Mouse (Mus musculus) retina, postnatal 7 days (tissue): Measurements from ENCODE around the gene Otub2.

Experiments
- DNase-seq: peaks from one replicate; pipeline ENCODE4 v3.0.0-alpha.2; 2012; ENCODE audit warnings: low read depth, low spot score

Otub2 gene

GRCm38 (mm10) chr12:103371711-103372110 lies 16.8 kb upstream of the Otub2 start:
- peak; percentile 45 for DNase-seq

GRCm38 (mm10) chr12:103373530-103374236 lies 14.8 kb upstream of the Otub2 start:
- DNase-seq = no peak

GRCm38 (mm10) chr12:103376124-103376523 lies 12.4 kb upstream of the Otub2 start:
- no peak for DNase-seq

DNA sequence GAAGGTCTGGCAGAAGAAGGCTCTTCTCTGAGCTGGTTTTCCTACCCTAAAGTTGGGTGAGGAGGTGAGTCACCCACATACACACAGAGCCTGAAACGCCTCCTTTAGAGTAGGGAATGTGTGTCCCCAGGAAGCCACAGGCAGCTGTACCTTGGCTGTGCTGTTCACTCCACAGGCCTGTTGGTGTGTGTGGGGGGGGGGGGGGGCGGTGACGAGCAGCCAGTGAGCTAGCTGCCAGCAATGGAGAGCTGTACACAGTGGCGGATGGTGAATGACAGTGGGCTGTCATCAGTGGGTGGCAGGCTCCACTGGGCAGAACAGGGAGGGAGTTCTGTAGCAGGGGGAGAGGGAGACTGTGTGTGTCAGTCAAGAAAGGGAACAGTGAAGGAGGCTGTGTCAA lies 11.7 kb upstream of the Otub2 start:
- DNase-seq = no peak

- no peak for DNase-seq
Measured at GRCm38 (mm10) chr12:103380226-103380625, 8.3 kb upstream of the Otub2 start.

- no peak for DNase-seq
Measured at GRCm38 (mm10) chr12:103389348-103389727, 856 bp downstream of the Otub2 start.

- no peak for DNase-seq
Measured at GRCm38 (mm10) chr12:103389982-103390381, 1.5 kb downstream of the Otub2 start.

DNA sequence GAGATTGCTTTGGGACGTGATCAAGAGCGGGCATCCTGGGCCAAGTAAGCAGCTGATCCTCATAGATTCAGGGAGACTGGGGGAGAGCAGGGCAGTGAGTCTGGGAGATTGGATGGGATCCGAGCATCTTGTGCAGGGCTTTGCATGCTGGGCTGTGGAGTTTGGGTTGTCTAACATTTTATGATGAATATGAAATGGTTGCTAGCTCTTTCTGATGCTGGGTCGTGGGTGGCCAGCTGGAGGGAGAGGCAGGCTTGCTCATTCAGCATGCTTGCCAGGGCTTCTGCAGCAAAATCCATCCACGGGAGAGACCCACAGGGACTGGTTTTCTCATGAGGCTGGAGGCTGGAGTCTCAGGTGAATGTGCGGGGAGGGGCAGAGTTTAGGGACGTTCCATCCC lies 2.6 kb downstream of the Otub2 start:
- DNase-seq = no peak

DNA sequence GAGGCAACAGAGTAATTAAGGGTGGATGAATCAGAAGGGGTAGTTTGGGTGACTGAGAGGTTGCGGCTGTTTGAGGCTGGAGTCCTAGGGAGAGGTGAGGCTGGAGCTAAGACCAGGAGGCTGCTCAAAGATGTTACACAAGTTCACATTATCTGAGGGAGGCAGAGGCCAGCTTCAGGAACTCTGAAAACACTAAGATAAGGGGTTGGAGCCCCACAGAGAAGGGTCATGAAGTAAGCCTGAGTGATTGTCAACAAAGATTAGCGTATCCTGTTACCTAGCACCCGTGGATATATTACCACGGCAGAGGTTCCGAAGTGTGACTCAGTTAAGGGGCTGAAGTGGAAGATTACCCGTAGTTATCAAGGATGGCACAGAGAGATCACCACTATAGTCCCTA lies 5.0 kb downstream of the Otub2 start:
- no peak for DNase-seq

DNA sequence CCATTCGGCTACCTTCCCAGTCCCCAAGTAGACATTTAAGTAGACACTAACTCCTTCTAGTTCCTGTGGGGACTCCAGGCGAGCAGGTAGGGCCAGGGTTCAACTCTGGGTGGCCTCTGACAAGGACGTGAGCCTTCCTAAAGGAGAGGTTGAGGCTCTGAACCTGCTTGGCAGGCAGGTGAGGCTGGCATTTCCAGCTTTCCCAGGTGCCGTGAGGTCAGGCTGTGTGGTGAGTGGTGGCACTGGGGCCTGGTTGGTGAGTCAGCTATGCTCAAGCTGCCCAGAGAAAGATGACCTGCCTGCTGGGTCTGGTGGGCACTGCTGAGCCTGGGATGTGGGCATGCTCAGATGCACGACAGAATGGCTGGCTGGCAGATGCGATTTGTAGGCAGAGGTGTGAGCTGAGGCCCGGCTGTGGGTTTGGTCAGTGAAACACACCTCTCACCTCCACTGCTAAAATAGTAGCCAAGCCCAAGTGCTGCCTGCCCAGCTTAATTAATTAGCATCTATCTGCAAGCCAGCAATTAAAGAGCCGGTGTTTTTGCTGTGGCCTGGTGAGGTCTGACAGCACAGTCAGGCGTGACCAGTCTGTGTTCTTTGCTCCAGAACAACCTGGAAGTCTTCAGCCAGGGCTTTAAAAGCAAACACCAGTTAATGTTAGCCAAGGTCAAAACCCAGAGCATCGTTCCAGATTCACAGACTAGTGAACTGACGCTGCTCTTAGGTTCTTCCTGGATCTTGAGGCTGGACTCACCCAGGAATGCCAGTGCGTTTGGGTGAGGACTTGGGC lies 7.2 kb downstream of the Otub2 start:
- DNase-seq = no peak

DNA sequence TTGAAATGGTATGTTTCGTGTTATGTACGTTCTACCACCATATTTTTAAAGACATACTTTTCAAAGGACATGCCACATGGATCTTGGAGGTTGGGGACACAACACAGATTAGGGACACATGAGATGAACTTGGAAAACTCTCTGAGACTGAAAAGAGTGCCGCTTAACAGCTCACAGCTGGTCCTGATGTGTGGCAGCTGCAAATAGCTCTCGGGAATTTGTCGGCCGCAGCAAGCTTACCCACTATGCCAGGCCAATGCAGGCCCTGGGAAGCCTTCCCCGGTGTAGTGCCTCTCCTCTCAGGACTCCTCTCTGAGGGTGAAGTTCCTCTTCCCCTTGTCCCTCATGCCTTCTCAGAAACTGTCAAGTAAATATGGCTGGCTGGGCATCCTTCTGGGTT lies 8.3 kb downstream of the Otub2 start:
- no peak for DNase-seq

GRCm38 (mm10) chr12:103404131-103404530 lies 15.6 kb downstream of the Otub2 start:
- no peak for DNase-seq

DNA sequence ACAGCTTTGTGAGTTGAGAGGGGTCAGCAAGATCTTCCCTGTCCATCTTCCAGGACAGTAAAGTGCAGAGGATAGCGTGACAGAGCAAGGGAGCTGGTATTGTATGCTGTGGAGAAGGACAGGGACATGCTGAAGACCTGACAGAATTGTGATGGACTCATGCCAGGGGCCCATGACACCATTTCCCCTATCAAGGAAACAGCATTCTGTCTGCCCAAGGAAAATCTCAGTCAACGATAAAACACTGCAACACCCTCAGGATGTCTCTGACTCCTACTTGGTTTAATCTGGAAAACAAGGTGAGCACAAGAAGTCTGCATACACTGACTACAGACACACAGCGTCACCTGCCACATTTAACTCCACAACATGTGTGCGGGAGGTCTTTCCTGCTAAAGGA lies 19.2 kb downstream of the Otub2 start, which contains the start of gene 9330161L09Rik:
9330161L09Rik (minus strand) TSS at position 101 of the 400 bp plus-strand sequence.
- DNase-seq = no peak

- no peak for DNase-seq
Measured at GRCm38 (mm10) chr12:103408144-103408543, 19.7 kb downstream of the Otub2 start.

DNA sequence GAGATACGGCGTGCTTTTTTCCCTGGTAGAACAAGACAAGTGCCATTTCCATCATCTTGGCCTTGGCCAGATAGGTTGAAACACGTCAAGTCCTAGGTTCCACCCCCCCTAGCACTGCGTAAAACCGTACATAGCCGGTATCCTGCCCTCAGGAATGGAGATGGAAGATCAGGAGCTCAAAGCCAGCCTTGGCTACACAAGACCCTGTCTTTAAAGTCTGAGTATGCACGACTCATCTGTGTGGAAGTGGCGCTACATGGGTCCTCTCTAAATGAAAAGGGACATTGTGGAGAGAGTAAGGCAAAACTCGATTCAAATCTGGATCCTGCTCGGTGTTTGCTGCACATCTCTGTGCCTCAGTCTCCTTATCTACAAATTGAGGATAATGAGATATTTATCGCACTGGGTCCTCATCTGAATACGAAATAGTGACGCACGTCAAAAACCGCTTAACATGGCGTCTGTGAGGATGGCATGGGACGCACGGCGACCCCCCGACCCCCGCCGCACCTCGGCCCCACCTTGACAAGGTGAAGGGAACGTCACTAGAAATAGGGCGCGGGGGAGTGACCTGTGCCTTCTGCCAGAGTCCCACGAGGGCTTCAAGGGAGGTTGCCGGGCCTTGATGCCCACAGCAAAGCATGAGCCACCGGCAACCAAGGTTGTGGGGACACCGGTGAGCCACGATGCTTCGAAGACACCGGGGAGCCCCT lies 36.7 kb downstream of the Otub2 start:
- DNase-seq = no peak

GRCm38 (mm10) chr12:103425729-103426470 lies 37.4 kb downstream of the Otub2 start, which contains the start of gene Ddx24:
Ddx24 (minus strand) TSS chr12:103425830.
- peak; percentile 96 for DNase-seq

DNA sequence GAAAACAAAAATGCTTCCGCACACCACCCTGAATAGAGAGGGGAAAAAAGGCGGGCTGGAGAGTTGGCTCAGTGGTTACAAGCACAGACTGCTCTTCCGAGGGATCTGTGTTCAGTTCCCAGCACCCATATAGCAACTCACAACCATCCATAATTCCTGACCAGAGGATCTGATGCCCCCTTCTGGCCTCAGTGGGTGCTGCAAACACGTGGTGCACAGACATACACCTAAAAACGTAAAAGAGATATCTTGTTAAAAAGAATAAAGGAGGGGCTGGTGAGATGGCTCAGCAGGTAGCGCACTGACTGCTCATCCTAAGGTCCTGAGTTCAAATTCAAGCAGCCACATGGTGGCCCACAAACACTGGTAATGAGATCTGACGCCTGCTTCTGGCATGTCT lies 38.2 kb downstream of the Otub2 start:
- no peak for DNase-seq

- no peak for DNase-seq
Measured at GRCm38 (mm10) chr12:103433430-103433829, 44.9 kb downstream of the Otub2 start.

GRCm38 (mm10) chr12:103433986-103434731 lies 45.7 kb downstream of the Otub2 start, which contains the start of gene Ifi27:
Ifi27 (plus strand) TSS chr12:103434211.
- no peak for DNase-seq

GRCm38 (mm10) chr12:103434861-103435260 lies 46.4 kb downstream of the Otub2 start:
- DNase-seq = no peak

DNA sequence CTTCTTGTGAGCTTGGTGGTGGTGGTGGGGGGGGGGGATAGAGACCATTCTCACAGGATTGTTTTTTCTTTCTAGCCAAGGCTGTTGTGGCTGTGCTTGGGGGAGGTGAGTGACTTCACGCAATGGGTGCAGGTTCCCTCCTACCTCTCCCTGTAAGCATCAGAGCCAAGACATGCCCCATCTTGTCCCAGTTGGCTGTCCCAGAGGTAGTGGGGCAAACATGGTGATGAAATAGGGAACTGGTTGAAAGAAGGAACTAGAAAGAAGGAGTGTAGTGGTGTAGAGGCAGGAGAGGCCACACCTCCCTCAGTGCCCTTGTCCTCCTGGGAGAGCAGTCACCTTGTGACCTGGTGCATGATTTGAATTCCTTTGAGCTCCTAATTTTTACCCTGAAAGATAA lies 49.1 kb downstream of the Otub2 start:
- DNase-seq = no peak
